Mouse (Mus musculus) liver, postnatal 0 days (tissue): Measurements from ENCODE around the gene S100a1.

Experiments
- CTCF ChIP-seq: sonication (generic); IDR thresholded peaks from 2 replicates; pipeline ENCODE4 v1.5.1; 2016; ENCODE audit warnings: antibody characterized with exemption, low read depth
- EP300 ChIP-seq: IDR thresholded peaks from 2 replicates; pipeline ENCODE4 v1.6.1; 2016; ENCODE audit warnings: antibody characterized with exemption, low read depth, mild to moderate bottlenecking

- TF ChIP-seq CTCF: no peak
- TF ChIP-seq EP300: no peak
Measured at GRCm38 (mm10) chr3:90552231-90552630, 38.0 kb upstream of the S100a1 start.
